Mouse (Mus musculus) adrenal gland, postnatal 36 days (tissue): Measurements from ENCODE around the gene Cdca3. TPM values are rescaled to one million over a fixed set of nuclear protein-coding genes. Genes with fewer than 3 reads are reported as not detected.

Experiments used
- DNase-seq, 2 experiments: peaks; one replicate each; pipeline ENCODE4 v3.0.0; 2021; ENCODE audit warnings: mixed read lengths in 1 of 2
- total RNA-seq, 2 experiments: library from RNA; stranded (reverse); gene quantifications; 2 replicates each; pipeline ENCODE4 v1.2.3; 2021

Cdca3 gene
- total RNA-seq, 2 experiments from 2014 or later, result 5.9 to 9.2 TPM

- no peak for DNase-seq
Measured at GRCm38 (mm10) chr6:124865766-124866362, 36.5 kb downstream of the Cdca3 start.

- no peak for DNase-seq
Measured at GRCm38 (mm10) chr6:124866560-124866959, 37.2 kb downstream of the Cdca3 start.

GRCm38 (mm10) chr6:124874348-124874747 is 45.0 kb downstream of the Cdca3 start:
- no peak for DNase-seq

- DNase-seq, result no peak
Measured at GRCm38 (mm10) chr6:124879390-124879789, 50.0 kb downstream of the Cdca3 start.

GRCm38 (mm10) chr6:124881821-124882220 is 52.5 kb downstream of the Cdca3 start:
- no peak for DNase-seq

Other genes starting within 250 kb of the Cdca3 start
- gene C1s2, start 193.5 kb upstream of the Cdca3 start, total RNA-seq, result 1 to 10 TPM; 2.4 to 2.6 TPM
- gene Lpcat3, start 166.5 kb upstream of the Cdca3 start, total RNA-seq, result 100 to 1,000 TPM in 1 of 2 experiments, 10 to 100 TPM in 1; 77.0 to 113 TPM
- gene Emg1, start 117.4 kb upstream of the Cdca3 start, total RNA-seq, result 10 to 100 TPM; 87.2 to 88.2 TPM
- gene Phb2, start 117.2 kb upstream of the Cdca3 start, total RNA-seq, result 100 to 1,000 TPM; 308 to 325 TPM
- gene Ptpn6, start 90.8 kb upstream of the Cdca3 start, total RNA-seq, result 1 to 10 TPM; 5.5 to 9.6 TPM
- 100 to 1,000 TPM; 331 to 397 TPM for gene Grcc10, start 88.2 kb upstream of the Cdca3 start, total RNA-seq
- under 1 TPM in 1 of 2 experiments, not detected in 1; 0.56 TPM for gene Gm45234, start 73.5 kb upstream of the Cdca3 start, total RNA-seq
- 10 to 100 TPM; 77.4 to 78.1 TPM for gene Atn1, start 73.0 kb upstream of the Cdca3 start, total RNA-seq
- gene Eno2, start 59.9 kb upstream of the Cdca3 start, total RNA-seq, result 10 to 100 TPM; 12.4 to 32.6 TPM
- gene Lrrc23, start 49.8 kb upstream of the Cdca3 start, total RNA-seq, result under 1 TPM in 1 of 2 experiments, not detected in 1; 0.43 TPM
- 10 to 100 TPM; 16.9 to 25.4 TPM for gene Spsb2, start 20.9 kb upstream of the Cdca3 start, total RNA-seq
- 100 to 1,000 TPM; 406 to 411 TPM for gene Tpi1, start 15.3 kb upstream of the Cdca3 start, total RNA-seq
- 100 to 1,000 TPM; 120 to 126 TPM for gene Usp5, start 63 bp upstream of the Cdca3 start, total RNA-seq
- gene Gnb3, start 10.7 kb downstream of the Cdca3 start, total RNA-seq, result 1 to 10 TPM; 6.2 to 8.1 TPM
- gene P3h3, start 28.2 kb downstream of the Cdca3 start, total RNA-seq, result 10 to 100 TPM; 21.7 to 24.5 TPM
- gene Gpr162, start 34.4 kb downstream of the Cdca3 start, total RNA-seq, result 1 to 10 TPM in 1 of 2 experiments, under 1 TPM in 1; 0.89 to 1.2 TPM
- under 1 TPM; 0.30 to 0.50 TPM for gene Cd4, start 58.7 kb downstream of the Cdca3 start, total RNA-seq
- gene Lag3, start 82.2 kb downstream of the Cdca3 start, total RNA-seq, result 1 to 10 TPM; 1.0 to 1.3 TPM
- gene Ptms, start 90.6 kb downstream of the Cdca3 start, total RNA-seq, result 100 to 1,000 TPM; 753 to 830 TPM
- gene Mlf2, start 101.8 kb downstream of the Cdca3 start, total RNA-seq, result 100 to 1,000 TPM; 284 to 296 TPM
- 100 to 1,000 TPM; 121 to 176 TPM for gene Cops7a, start 136.0 kb downstream of the Cdca3 start, total RNA-seq
- 1 to 10 TPM; 2.1 to 3.4 TPM for gene Pianp, start 167.1 kb downstream of the Cdca3 start, total RNA-seq
- 10 to 100 TPM; 41.3 to 53.8 TPM for gene Zfp384, start 179.6 kb downstream of the Cdca3 start, total RNA-seq
- gene Ing4, start 210.2 kb downstream of the Cdca3 start, total RNA-seq, result 10 to 100 TPM; 54.4 to 79.5 TPM
- gene Acrbp, start 220.1 kb downstream of the Cdca3 start, total RNA-seq, result 1 to 10 TPM; 6.9 to 7.1 TPM
- gene Lpar5, start 238.4 kb downstream of the Cdca3 start, total RNA-seq, result under 1 TPM; 0.40 to 0.60 TPM